Comparison of ENCODE assay signal across 15 mouse cellular contexts in the genomic region with DNA sequence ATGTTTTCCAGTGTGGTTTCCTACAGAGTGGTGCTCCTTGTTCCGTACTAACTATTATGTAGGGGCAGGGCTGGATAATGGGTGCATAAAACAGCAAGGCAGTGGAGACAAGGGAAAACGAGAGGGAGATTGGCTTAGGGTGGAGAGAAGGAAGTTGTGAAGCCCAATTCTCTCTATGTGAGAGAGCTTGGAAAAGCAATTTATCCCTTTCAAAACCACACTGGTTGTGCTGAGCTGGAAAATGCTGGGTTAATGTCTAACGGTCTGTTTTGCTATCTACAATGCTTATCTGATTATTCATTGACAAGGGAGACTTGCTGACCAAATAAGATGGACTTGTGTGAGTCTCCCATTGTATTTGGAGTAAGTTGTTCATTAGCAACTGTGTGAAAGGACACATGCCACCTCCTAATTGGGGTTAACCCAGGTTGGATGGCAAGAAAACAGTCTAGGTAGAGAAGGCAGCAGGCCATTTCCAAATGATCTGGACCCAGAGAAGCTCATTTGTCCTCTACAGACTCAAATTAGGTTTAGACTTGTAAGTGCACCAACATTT.
"Had no signal": no experiment of that assay in that cellular context is flagged by ENCODE, and none has a peak within 500 bp of the region (broad histone marks: within the 10 kb centered on the region; RNA-seq: fewer than 3 reads in every experiment).

No protein-coding gene starts in this region.

- H3K36me3 ChIP-seq: hindbrain, embryonic 15.5 days; limb, embryonic 15.5 days; midbrain, embryonic 10.5 days; midbrain, embryonic 15.5 days; neural tube, embryonic 13.5 days had no signal

- ATAC-seq: midbrain, embryonic 15.5 days had no signal

- H3K4me1 ChIP-seq: hindbrain, embryonic 15.5 days; limb, embryonic 15.5 days; midbrain, embryonic 10.5 days; midbrain, embryonic 15.5 days; neural tube, embryonic 13.5 days had no signal

- DNase-seq: layer of hippocampus, postnatal 36 days; lung, adult 2 months; lung, postnatal 10 days; lung, postnatal 4 days; retina, postnatal 1 day; right cerebral cortex, postnatal 4 days; spleen, adult 18-20 months; thymus, adult 18-20 months; thymus, postnatal 14 days had no signal

- H3K27me3 ChIP-seq: hindbrain, embryonic 15.5 days; limb, embryonic 15.5 days; midbrain, embryonic 15.5 days; neural tube, embryonic 13.5 days had no signal

- H3K9ac ChIP-seq: hindbrain, embryonic 15.5 days; limb, embryonic 15.5 days; liver, embryonic 14.5 days; midbrain, embryonic 15.5 days; neural tube, embryonic 13.5 days had no signal

- H3K27ac ChIP-seq: hindbrain, embryonic 15.5 days; limb, embryonic 15.5 days; liver, embryonic 14.5 days; midbrain, embryonic 10.5 days; midbrain, embryonic 15.5 days; neural tube, embryonic 13.5 days had no signal

- H3K4me3 ChIP-seq: hindbrain, embryonic 15.5 days; limb, embryonic 15.5 days; midbrain, embryonic 10.5 days; midbrain, embryonic 15.5 days; neural tube, embryonic 13.5 days had no signal

- H3K9me3 ChIP-seq: hindbrain, embryonic 15.5 days; limb, embryonic 15.5 days; midbrain, embryonic 10.5 days; midbrain, embryonic 15.5 days; neural tube, embryonic 13.5 days had no signal

- H3K4me2 ChIP-seq: hindbrain, embryonic 15.5 days; limb, embryonic 15.5 days; midbrain, embryonic 15.5 days; neural tube, embryonic 13.5 days had no signal
